Mouse (Mus musculus) neural tube, embryonic 10.5 days (tissue): Measurements from ENCODE around the gene Cela2a.

Source experiments
- DNase-seq: peaks from one replicate; pipeline ENCODE4 v3.0.0-alpha.2; 2017; ENCODE audit warnings: low spot score; ENCODE audit errors: extremely low spot score

Gene Cela2a

DNA sequence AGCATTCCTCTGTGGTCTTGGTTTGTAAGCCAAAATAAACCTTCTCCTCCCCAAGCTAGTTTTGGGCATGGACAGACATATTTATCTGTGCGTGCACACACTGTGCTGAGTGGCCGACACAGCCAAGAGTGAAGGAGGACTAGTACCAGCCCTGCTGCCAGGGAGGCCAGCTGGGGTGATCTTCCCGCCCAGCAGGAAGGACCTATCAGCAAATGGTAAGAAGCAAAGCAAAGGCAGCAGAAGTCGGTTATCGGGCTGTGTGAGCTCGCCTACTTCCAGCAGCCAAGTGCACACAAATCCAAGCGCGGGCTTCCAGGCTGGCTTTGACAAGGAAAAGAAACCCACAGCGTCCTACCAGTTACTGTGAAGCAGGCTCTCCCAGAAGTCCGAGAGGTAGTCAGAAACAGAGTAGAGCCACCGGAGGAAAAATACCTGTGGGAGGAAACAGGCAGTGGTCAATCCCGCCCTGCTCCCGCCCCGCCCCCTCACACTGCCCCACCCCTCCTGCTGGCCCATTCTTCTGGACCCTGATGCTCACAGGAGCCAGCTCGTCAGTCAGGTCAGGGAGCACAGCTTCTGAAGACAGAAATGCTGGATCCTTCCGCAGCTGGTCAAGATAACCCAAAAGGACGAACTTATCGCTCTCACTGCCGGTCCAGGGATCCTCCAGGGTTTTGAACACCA, 58.5 kb downstream of the Cela2a start:
- DNase-seq = no peak

DNA sequence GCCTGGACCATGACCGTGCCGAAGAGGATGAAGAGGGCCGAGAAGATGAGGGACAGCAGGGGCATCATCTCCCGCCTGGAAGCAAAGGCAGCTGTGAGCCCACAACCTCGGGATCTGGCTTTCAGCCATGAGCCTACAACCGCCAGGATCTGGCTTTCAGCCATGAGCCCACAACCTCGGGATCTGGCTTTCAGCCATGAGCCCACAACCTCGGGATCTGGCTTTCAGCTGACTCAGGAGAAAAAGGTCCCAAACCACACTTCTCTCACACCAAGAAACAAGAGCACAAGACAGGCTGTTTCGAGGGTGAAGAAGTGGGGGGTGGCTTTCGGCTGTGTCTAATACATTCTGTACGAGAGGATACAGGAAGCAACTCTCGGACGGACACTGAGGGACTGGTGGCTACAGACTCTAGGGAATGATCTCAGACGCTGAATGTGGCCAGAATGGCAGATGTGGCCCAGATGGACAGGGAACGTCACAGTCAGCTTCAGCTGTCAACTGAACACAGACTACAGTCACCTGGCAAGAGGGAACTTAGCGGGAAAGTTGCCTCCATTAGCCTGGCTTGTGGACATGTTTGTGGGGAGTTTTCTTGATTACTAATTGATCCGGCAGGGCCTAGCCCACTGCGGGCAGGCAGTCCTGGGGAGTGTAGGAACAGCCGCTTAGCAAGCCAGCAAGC, 59.1 kb downstream of the Cela2a start:
- DNase-seq = no peak

DNA sequence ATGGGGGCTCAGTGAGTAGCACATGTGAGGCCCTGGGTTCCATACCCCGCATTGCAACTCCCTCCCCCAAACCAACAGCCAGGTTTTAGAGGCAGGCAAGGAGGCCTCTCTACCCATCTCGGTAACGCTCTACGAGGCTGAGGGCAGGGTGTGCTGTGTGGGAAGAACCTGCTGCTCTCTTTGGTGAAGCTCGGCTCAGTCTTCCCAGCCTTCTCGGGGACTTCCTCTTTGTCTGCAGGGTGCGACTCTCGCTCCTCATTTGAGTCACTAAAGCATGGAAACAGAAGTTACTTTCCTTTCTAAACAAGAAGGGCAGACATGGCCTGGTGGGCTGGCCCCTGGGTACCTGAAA, 59.7 kb downstream of the Cela2a start:
- no peak for DNase-seq

DNA sequence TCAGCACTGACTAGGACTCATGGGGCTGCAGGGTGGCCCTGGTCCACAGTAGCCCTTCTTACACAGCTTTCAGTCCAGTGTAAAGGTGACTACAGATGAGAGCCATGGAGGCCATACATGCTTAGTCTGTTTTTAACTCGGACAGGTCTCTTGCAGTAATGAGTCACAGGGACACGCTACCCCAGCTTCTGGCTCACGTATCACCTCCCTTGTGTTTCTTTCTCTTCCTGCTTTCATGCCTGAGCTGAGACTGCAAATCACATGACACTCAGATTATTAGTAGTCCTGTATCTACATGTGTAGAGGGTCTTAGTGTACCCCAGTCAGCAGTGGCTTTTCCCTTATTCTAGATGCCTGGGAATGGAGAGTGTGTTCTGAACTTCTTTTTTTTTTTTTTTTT, 61.0 kb downstream of the Cela2a start:
- DNase-seq = no peak
